Mouse (Mus musculus): ENCODE measurements around the gene Chst1.

DNA sequence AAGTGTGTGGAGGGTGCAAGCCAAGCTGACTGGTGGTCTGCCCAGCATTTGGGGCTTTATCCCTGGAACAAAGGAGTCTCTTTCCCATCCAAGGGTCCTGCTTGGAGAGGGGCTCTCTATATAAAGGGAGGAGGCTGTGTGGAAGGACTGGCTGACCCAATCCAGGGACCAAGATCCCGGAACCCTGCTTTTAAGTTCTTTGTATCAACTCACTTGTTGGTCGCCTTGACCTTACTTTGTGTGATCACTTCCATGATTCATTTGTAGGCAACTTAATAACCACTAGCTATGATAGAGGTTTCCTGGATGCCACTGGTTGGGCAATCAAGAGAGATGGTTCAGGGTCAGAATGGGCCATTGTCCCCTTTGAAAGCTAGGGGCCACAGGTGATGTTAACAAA lies 11.7 kb upstream of the Chst1 start:
- TF ChIP-seq CTCF (conservative IDR thresholded peaks at IDR 0.05; ENCODE audit: low read length) (no peak), NANOG (IDR thresholded peaks at IDR 0.05; ENCODE audit: borderline replicate concordance, low read length) (no peak)

Measured in E14TG2a.4 (cell line).